In the genomic region with DNA sequence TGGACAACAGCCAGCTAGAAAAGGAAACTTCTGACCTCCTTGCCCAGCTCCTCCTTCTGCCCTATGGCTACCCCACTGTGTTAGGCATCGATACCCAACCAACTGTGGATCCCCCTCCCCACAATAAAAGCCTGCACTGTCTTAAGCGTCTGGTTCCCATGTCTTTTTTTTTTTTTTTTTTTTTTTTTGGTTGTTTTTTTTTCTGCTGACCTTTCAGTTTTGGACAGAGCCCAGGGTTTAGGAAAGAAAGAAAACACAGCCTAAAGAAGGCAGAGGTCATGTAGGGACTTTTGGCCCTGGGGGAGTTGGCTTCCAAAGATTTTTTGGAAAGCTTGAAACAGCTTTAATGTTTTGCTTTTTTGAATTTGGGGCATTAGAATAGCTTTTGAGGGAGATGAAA, we compare ENCODE assay signal across 16 mouse cellular contexts. TPM values are rescaled to one million over a fixed set of nuclear protein-coding genes. Genes with fewer than 3 reads are reported as not detected.
"Had no signal": no experiment of that assay in that cellular context is flagged by ENCODE, and none has a peak within 500 bp of the region (broad histone marks: within the 10 kb centered on the region; RNA-seq: fewer than 3 reads in every experiment).

No protein-coding gene starts in this region.

- H3K4me3 ChIP-seq: midbrain, embryonic 10.5 days; midbrain, embryonic 12.5 days; myocyte; neural tube, embryonic 13.5 days; neural tube, embryonic 15.5 days had no signal

- ATAC-seq: midbrain, embryonic 16.5 days had no signal

- H3K27ac ChIP-seq: midbrain, embryonic 10.5 days; midbrain, embryonic 12.5 days; neural tube, embryonic 13.5 days; neural tube, embryonic 15.5 days had no signal

- H3K4me1 ChIP-seq: midbrain, embryonic 10.5 days; midbrain, embryonic 12.5 days; neural tube, embryonic 13.5 days; neural tube, embryonic 15.5 days had no signal

- H3K36me3 ChIP-seq: midbrain, embryonic 10.5 days; midbrain, embryonic 12.5 days; neural tube, embryonic 13.5 days; neural tube, embryonic 15.5 days had no signal

- H3K9ac ChIP-seq: lung, embryonic 14.5 days; midbrain, embryonic 12.5 days; neural tube, embryonic 13.5 days; neural tube, embryonic 15.5 days had no signal

- H3K9me3 ChIP-seq: midbrain, embryonic 10.5 days; midbrain, embryonic 12.5 days; neural tube, embryonic 13.5 days; neural tube, embryonic 15.5 days had no signal

- H3K27me3 ChIP-seq: midbrain, embryonic 12.5 days; neural tube, embryonic 13.5 days; neural tube, embryonic 15.5 days had no signal

- H3K4me2 ChIP-seq: lung, embryonic 14.5 days; midbrain, embryonic 12.5 days; neural tube, embryonic 13.5 days; neural tube, embryonic 15.5 days had no signal

- DNase-seq: lung, adult 18-20 months; lung, embryonic 14.5 days; lung, postnatal 10 days; lung, postnatal 4 days; midbrain, embryonic 14.5 days; retina, postnatal 1 day; right cerebral cortex, adult 18-20 months; thymus, adult 18-20 months; thymus, postnatal 14 days; thymus, postnatal 36 days had no signal

RNA-seq across cellular contexts. Expression of gene Pik3cg, which starts 40.0 kb away (rescaled TPM):
- polyA plus RNA-seq: myocyte had no signal
